Mouse (Mus musculus): Measurements from ENCODE around the gene Pafah1b3.

DNA sequence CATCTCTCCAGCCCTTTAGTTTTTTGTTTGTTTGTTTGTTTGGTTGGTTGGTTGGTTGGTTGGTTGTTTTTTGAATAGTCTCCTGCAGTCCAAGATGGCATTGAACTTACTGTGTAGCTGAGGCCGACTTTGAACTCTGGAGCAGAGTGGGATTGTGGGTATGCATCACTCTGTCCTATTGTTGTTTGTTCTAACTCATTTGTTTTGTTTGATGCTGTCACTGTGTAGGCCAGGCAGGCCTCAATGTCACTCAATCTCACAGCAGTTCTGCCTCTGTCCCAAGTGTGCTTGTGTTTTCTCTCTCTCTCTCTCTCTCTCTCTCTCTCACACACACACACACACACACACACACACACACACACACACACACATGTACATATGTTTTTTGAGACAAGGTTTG lies 35.9 kb downstream of the Pafah1b3 start:
- TF ChIP-seq POLR2A (IDR thresholded peaks at IDR 0.05; ENCODE audit: insufficient read depth, low read length) = no peak
- TF ChIP-seq CTCF (IDR thresholded peaks at IDR 0.05; ENCODE audit: low read depth, low read length) = no peak
- no peak for TF ChIP-seq EP300 (IDR thresholded peaks at IDR 0.05; ENCODE audit: insufficient read depth, low read depth, low read length)

All from ES-Bruce4 (cell line).